ENCODE assay signal across 20 mouse cellular contexts in the genomic region with DNA sequence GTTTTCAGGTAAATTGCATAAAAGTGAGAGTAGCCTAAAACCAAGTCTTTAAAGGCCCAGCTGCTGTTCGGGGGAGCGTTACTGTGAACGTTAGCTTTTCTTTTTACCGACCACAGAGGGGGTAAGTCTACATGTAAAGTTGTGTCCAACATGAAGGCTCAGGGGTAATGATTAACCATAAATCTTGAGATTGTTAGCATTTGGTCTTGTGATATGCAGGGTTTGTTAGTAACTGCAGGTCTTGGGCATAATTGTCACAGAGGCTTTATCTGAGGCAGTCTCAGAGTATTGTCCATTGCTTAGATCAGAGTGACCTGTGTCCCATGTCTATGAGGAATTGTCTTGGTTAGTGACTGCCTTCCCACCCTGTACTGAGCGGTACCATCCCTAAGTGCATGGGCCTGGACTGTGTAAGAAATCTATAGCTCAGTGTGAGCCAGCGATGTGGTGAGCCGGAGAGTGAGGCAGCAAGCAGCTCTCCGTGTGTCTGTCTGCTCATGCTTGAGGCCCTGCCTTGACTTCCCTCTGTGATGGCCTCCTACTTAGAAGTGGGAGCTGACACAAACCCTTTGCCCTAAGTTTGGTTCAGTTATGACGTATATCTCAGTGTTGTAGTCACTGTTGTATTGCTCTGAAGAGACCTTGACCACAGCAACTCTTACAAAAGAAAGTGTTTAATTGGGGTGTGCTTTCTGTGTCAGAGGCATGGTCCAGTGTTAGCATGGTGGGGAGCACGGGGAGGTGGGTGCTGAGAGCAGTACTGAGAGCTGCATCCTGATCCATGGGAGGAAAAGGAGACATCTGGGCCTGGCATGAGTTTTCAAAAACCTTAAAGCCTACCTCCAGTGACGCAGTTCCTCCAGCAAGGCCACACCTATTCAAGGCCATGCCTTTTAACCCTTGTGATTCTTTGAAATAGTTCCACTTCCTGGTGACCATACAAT.
DNase-seq lines count a peak whose midpoint lies in the region; ATAC-seq and TF ChIP-seq lines count a peak whose summit lies in the region.
"Had no signal": no experiment of that assay in that cellular context is flagged by ENCODE, and none has a peak within 500 bp of the region (broad histone marks: within the 10 kb centered on the region; RNA-seq: fewer than 3 reads in every experiment).

No protein-coding gene starts in this region.

- 67% methylated on average over 11 of the region's 11 CpGs for WGBS in kidney, postnatal 0 days
- WGBS in intestine, embryonic 14.5 days: 74% methylated on average over 11 of the region's 11 CpGs
- 76% methylated on average over 11 of the region's 11 CpGs for WGBS in stomach, embryonic 14.5 days
- 94% methylated on average over 11 of the region's 11 CpGs for WGBS in hindbrain, embryonic 10.5 days

- H3K27ac ChIP-seq in kidney, postnatal 0 days: peak overlapping the region; percentile 62
- H3K27ac ChIP-seq in intestine, embryonic 14.5 days (ENCODE audit: low read depth): peak overlapping the region; percentile 38; the same call in 1 of the 2 replicates
- H3K27ac ChIP-seq in stomach, embryonic 14.5 days (ENCODE audit: low read length): peak overlapping the region; percentile 44; the same call in 1 of the 2 replicates
- no peak overlapping the region for H3K27ac ChIP-seq in hindbrain, embryonic 10.5 days
- H3K27ac ChIP-seq: forebrain, embryonic 13.5 days; hindbrain, embryonic 12.5 days; liver, embryonic 13.5 days; lung, embryonic 15.5 days; neural tube, embryonic 13.5 days had no signal

- no peaks in the 10 kb centered on the region for H3K9me3 ChIP-seq in kidney, postnatal 0 days (replicated peaks; ENCODE audit: low read length)
- no peaks in the 10 kb centered on the region for H3K9me3 ChIP-seq in intestine, embryonic 14.5 days (ENCODE audit: control insufficient read depth, low read length)
- no peaks in the 10 kb centered on the region for H3K9me3 ChIP-seq in stomach, embryonic 14.5 days (ENCODE audit: control insufficient read depth, low read depth, low read length)
- no peaks in the 10 kb centered on the region for H3K9me3 ChIP-seq in hindbrain, embryonic 10.5 days
- H3K9me3 ChIP-seq: forebrain, embryonic 13.5 days; hindbrain, embryonic 12.5 days; liver, embryonic 13.5 days; lung, embryonic 15.5 days; neural tube, embryonic 13.5 days had no signal

- 0 out of 2 replicates have a peak overlapping the region, but pooled peaks have one; percentile 13 for H3K9ac ChIP-seq in kidney, postnatal 0 days (ENCODE audit: low read depth, low read length)
- H3K9ac ChIP-seq in intestine, embryonic 14.5 days (ENCODE audit: low read length): no peak overlapping the region
- H3K9ac ChIP-seq in stomach, embryonic 14.5 days (replicated peaks; ENCODE audit: low read depth, low read length): no peak overlapping the region
- H3K9ac ChIP-seq: forebrain, embryonic 13.5 days; hindbrain, embryonic 12.5 days; liver, embryonic 13.5 days; lung, embryonic 15.5 days; neural tube, embryonic 13.5 days had no signal

- H3K4me2 ChIP-seq in kidney, postnatal 0 days (ENCODE audit: low read length): no peak overlapping the region
- no peak overlapping the region for H3K4me2 ChIP-seq in intestine, embryonic 14.5 days (ENCODE audit: low read length)
- H3K4me2 ChIP-seq in stomach, embryonic 14.5 days (replicated peaks; ENCODE audit: low read depth, low read length): no peak overlapping the region
- H3K4me2 ChIP-seq: forebrain, embryonic 13.5 days; heart, embryonic 11.5 days; hindbrain, embryonic 12.5 days; liver, embryonic 13.5 days; lung, embryonic 15.5 days; neural tube, embryonic 13.5 days had no signal

- H3K4me3 ChIP-seq in kidney, postnatal 0 days (replicated peaks; ENCODE audit: low read depth, low read length): no peak overlapping the region
- H3K4me3 ChIP-seq in intestine, embryonic 14.5 days (ENCODE audit: low read depth, low read length): no peak overlapping the region
- H3K4me3 ChIP-seq in stomach, embryonic 14.5 days (ENCODE audit: low read depth, low read length): no peak overlapping the region
- H3K4me3 ChIP-seq in hindbrain, embryonic 10.5 days: no peak overlapping the region
- H3K4me3 ChIP-seq: erythroblast, embryonic 14.5 days; forebrain, embryonic 13.5 days; hindbrain, embryonic 12.5 days; liver, embryonic 13.5 days; lung, embryonic 15.5 days; neural tube, embryonic 13.5 days had no signal

- H3K36me3 ChIP-seq in kidney, postnatal 0 days (ENCODE audit: insufficient read depth, low read length): peaks cover 66% of the 10 kb centered on the region
- H3K36me3 ChIP-seq in intestine, embryonic 14.5 days (ENCODE audit: control insufficient read depth, insufficient read depth, low read length): peaks cover 98% of the 10 kb centered on the region
- H3K36me3 ChIP-seq in stomach, embryonic 14.5 days (ENCODE audit: control insufficient read depth, insufficient read depth, low read length): peaks cover 81% of the 10 kb centered on the region
- peaks cover 100% of the 10 kb centered on the region for H3K36me3 ChIP-seq in hindbrain, embryonic 10.5 days

- DNase-seq in frontal cortex, postnatal 10 days (ENCODE audit: low spot score in 2 of 2): no peak
- DNase-seq in kidney, postnatal 0 days (ENCODE audit: low spot score): peak; percentile 27
- DNase-seq in kidney, postnatal 10 days: no peak
- no peak for DNase-seq in intestine, embryonic 14.5 days (ENCODE audit: low spot score)
- DNase-seq in retina, postnatal 1 day: no peak
- DNase-seq in hindbrain, embryonic 10.5 days (ENCODE audit: low spot score): no peak
- DNase-seq: cerebellum, adult 9-10 months; heart, postnatal 10 days; kidney, adult 18-20 months; liver, embryonic 13.5 days; midbrain, embryonic 14.5 days had no signal

- H3K27me3 ChIP-seq in kidney, postnatal 0 days (ENCODE audit: insufficient read depth, low read length): no peaks in the 10 kb centered on the region
- H3K27me3 ChIP-seq in intestine, embryonic 14.5 days (replicated peaks; ENCODE audit: control insufficient read depth, insufficient read depth, low read length): no peaks in the 10 kb centered on the region
- no peaks in the 10 kb centered on the region for H3K27me3 ChIP-seq in stomach, embryonic 14.5 days (ENCODE audit: control insufficient read depth, insufficient read depth, low read length)
- H3K27me3 ChIP-seq in hindbrain, embryonic 10.5 days (ENCODE audit: insufficient read depth, poor library complexity, severe bottlenecking): no peaks in the 10 kb centered on the region
- H3K27me3 ChIP-seq: CH12.LX; forebrain, embryonic 13.5 days; hindbrain, embryonic 12.5 days; liver, embryonic 13.5 days; lung, embryonic 15.5 days; neural tube, embryonic 13.5 days had no signal

- 0 out of 2 replicates have a peak, but pooled peaks have one; percentile 5 for ATAC-seq in frontal cortex, adult (ENCODE audit: low TSS enrichment)
- ATAC-seq in kidney, postnatal 0 days (replicated peaks; ENCODE audit: low FRiP score, low read depth): 0 out of 2 replicates have a peak, but pooled peaks have one; percentile 44
- ATAC-seq in intestine, embryonic 14.5 days (replicated peaks; ENCODE audit: low FRiP score, low TSS enrichment, low read depth): peak; percentile 66
- ATAC-seq in stomach, embryonic 14.5 days (ENCODE audit: insufficient number of reproducible peaks, insufficient read depth, low FRiP score, low read depth): peak; percentile 67; the same call in 1 of the 2 replicates
- ATAC-seq: forebrain, embryonic 13.5 days had no signal

- TF ChIP-seq CTCF in kidney, postnatal 0 days (IDR thresholded peaks at IDR 0.05; ENCODE audit: low read depth): no peak

- H3K4me1 ChIP-seq in kidney, postnatal 0 days (replicated peaks; ENCODE audit: insufficient read depth, low read length): peaks cover 10% of the 10 kb centered on the region
- H3K4me1 ChIP-seq in intestine, embryonic 14.5 days (replicated peaks; ENCODE audit: control insufficient read depth, insufficient read depth, low read length): peaks cover 5% of the 10 kb centered on the region
- 0 out of 2 replicates have a peak, but pooled peaks cover 3% of the 10 kb centered on the region for H3K4me1 ChIP-seq in stomach, embryonic 14.5 days (ENCODE audit: control insufficient read depth, insufficient read depth, low read length)
- no peaks in the 10 kb centered on the region for H3K4me1 ChIP-seq in hindbrain, embryonic 10.5 days (replicated peaks)
- H3K4me1 ChIP-seq: forebrain, embryonic 13.5 days; hindbrain, embryonic 12.5 days; lung, embryonic 15.5 days; neural tube, embryonic 13.5 days had no signal

Comparison
In these comparisons a context has a peak if more than half of its experiments do, and no peak if none do; other contexts are left out.
1. ATAC-seq: peak in every context shown above with its lines; median percentile 67 in stomach, embryonic 14.5 days; 66 in intestine, embryonic 14.5 days; 44 in kidney, postnatal 0 days; 5 in frontal cortex, adult.